Mouse (Mus musculus) liver, embryonic 18 days (tissue): ENCODE measurements around the gene Mcoln2. TPM values are rescaled to one million over a fixed set of nuclear protein-coding genes. Genes with fewer than 3 reads are reported as not detected.

Source experiments
- polyA plus RNA-seq: library from polyadenylated mRNA; depleted of rRNA; stranded (reverse); fragments of >200 nt; gene quantifications from 2 replicates; pipeline ENCODE4 v1.2.3, GENCODE M21; 2012; rRNA removed

Mcoln2 gene
- polyA plus RNA-seq: 3.7 and 4.0 TPM in 2 replicates

DNA sequence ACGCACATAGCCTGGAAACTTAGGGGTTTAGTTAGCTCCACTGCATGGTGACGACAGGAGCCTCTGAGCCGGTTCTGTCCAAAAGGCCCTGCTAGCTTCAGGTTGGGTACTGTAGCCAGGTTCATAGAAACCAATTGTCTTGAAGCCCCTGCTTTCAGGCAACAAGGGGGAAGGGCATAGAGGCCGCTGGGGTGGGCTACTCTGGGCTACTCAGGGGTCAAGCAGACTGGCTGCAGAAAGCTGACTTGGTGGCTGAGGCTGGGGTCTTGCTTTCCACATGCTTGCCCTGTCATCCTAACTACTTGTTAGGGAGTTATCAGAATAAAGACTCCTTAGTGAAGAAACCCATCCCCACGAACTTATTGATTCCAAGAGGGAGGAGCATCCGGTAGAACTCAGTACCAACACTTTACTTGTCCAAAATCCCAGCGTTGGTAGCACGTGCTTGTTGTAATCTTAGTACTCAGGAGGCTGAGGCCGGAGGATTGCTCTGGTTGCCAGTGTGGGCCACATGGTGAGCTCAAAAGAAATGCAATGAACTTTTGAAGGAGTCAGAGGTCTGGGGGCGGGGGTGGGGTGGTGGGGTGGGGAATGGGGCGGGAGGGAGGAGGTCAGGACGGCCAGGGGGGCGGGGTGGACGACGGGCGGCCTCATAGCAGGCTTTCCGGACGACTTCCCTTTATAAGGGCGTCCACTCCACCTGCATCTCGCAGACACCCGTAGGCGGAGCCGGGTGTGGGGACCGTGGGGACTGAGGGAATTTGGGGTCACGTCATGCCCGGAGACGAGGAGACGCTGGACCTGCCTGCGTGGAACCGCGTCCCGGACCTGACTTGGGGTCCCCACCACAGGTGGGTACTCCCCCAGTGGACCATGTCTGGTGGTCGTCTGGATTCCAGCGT, at the start of gene Mcoln2:
Gene Mcoln2 (plus strand): TSS at position 678 of the 902 bp plus-strand sequence.

DNA sequence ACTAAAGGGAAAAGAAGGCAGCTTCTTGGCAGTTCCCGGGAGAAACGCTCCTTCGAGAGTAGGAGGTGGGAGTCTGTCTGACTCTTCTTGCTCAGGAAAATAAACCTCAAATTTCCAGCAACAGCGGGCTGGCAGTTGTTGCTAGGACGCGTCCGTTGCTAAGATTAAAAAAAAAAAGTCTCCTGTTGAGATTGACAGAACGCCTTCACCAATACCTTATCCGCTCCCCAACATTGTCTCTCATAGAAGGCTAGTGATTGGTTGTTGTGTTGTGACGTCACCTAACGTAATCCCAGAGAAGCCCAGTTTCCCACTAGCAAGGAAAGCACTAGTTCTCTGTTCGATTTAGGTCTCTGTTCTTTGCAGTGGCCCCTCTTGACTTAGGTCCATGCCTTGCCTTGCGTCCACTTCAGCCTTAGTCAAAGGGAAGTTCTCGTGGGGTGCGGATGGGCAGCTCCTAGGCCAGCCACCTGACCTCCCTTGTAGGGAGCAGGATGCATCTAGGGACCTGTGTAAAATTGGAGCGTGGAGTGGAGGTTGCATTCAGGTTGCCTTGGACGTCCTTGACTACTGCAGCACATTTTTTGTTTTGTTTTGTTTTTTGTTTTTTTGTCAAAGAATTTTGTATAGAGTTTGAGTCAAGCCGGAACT, 41.6 kb upstream of the Mcoln2 start, which contains the start of gene Wdr63:
Gene Wdr63 (minus strand): TSS at position 210 of the 651 bp plus-strand sequence.

DNA sequence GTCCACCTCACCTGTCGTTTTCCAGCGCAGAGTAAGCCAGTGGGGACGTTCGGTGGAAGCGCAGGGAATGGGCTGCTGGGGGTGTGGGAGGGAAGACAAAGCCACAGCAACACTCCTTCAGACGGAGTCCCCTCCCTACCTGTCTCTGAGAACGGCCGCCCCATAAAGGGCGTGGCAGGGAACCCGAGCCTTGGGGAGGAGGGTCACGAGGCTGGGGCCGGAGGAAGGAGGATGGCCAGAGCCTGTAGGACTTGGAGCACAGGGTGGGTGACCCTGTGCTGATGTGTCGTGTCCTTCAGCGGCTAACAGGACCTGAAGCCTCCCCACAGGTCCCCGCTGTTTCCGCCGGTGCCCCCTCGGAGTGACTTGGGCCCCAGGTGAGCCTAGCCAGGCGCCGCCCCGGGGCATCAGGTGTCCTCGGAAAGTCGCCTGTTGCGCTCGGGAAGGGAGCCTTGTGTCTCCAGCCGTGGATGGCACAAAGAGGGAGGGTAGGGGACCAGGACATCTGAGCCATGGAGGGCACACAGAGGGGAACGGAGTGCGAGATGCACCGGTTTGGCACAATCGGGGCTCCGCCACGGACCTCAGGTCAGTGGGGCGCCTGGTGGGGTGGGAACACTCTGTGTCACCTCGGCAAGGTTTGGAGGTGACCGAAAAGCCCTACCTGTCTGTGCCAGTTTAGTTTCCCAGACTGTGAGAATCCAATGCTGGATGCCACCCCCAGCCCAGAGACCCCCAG, 32.2 kb upstream of the Mcoln2 start, which contains the start of gene Mcoln3:
Gene Mcoln3 (plus strand): TSS at position 193 of the 739 bp plus-strand sequence.

DNA sequence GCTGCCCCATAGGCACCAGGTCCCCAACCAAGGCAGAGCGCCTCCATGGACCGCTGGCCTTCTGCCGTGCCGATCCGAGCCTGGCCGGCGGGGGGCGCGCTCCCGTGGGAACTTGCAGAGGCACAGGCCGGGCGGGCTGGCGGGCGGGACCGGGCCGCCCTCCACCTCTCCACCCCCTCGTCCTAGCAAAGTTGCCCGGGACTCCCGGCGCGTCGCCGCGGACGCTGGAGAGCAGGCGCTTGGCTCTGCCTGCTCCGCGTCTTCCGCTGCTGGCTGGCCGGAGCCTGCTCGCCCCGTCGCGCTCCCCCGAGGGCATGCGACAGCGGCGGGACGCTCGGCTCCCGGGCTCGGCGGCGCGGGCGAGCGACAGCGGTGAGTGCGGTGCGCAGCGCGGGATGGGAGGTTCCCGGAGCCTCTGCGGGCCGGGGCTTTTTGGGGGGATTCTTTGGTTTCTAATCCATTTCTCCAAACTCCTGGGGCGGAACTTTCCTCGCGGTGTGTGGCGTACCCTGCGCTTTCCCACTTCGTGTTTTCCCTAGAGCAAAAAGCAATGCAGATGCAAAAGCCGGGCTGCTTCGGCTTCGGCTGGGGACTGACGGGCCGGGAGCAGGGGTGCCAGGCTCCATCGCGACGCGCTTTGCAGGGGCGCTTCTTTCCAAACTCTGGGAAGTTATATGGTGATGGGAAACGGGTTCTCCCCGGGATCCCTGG, 71.3 kb downstream of the Mcoln2 start, which contains the start of gene Lpar3:
Gene Lpar3 (plus strand): TSS at position 188 of the 711 bp plus-strand sequence.

Other genes starting within 250 kb of the Mcoln2 start
- 8.3 and 9.0 TPM in 2 replicates for gene Bcl10, start 227.0 kb upstream of the Mcoln2 start, polyA plus RNA-seq
- gene 2410004B18Rik, start 211.8 kb upstream of the Mcoln2 start, polyA plus RNA-seq: 6.9 and 8.4 TPM in 2 replicates
- gene Syde2, start 162.0 kb upstream of the Mcoln2 start, polyA plus RNA-seq: 1.6 and 1.9 TPM in 2 replicates
- 0.12 and 0.16 TPM in 2 replicates for gene Wdr63, start 41.7 kb upstream of the Mcoln2 start, polyA plus RNA-seq
- gene Mcoln3, start 32.4 kb upstream of the Mcoln2 start, polyA plus RNA-seq: 0.05 and 0.10 TPM in 2 replicates
- gene Lpar3, start 71.1 kb downstream of the Mcoln2 start, polyA plus RNA-seq: 0.01 and 0.02 TPM in 2 replicates